Mouse (Mus musculus) right cerebral cortex, postnatal 36 days (tissue): ENCODE results near the gene Kdm1b.

Experiments
- DNase-seq, 2 experiments: peaks; one replicate each; pipeline ENCODE4 v3.0.0; 2022; ENCODE audit warnings: low spot score in 2 of 2, mixed read lengths in 1 of 2

Kdm1b gene

GRCm38 (mm10) chr13:47056781-47057180 is 13.5 kb downstream of the Kdm1b start:
- DNase-seq = no peak

- DNase-seq = no peak
These were observed 19.5 kb downstream of the Kdm1b start for GRCm38 (mm10) chr13:47062756-47063155.

GRCm38 (mm10) chr13:47063985-47064760 is 20.9 kb downstream of the Kdm1b start:
- DNase-seq = no peak

GRCm38 (mm10) chr13:47066516-47066915 is 23.2 kb downstream of the Kdm1b start:
- DNase-seq = no peak

GRCm38 (mm10) chr13:47067001-47067400 is 23.7 kb downstream of the Kdm1b start:
- DNase-seq = no peak

GRCm38 (mm10) chr13:47070329-47071080 is 27.2 kb downstream of the Kdm1b start:
- DNase-seq = no peak

GRCm38 (mm10) chr13:47071871-47072270 is 28.6 kb downstream of the Kdm1b start:
- DNase-seq = no peak

- DNase-seq = no peak
These were observed 29.2 kb downstream of the Kdm1b start for GRCm38 (mm10) chr13:47072484-47072883.

GRCm38 (mm10) chr13:47076156-47076555 is 32.9 kb downstream of the Kdm1b start:
- DNase-seq = no peak

GRCm38 (mm10) chr13:47077367-47077766 is 34.1 kb downstream of the Kdm1b start:
- no peak for DNase-seq

GRCm38 (mm10) chr13:47078799-47079198 is 35.5 kb downstream of the Kdm1b start:
- DNase-seq = no peak

GRCm38 (mm10) chr13:47080905-47081505 is 37.7 kb downstream of the Kdm1b start:
- no peak for DNase-seq

GRCm38 (mm10) chr13:47088433-47088832 is 45.1 kb downstream of the Kdm1b start:
- DNase-seq = no peak

- no peak for DNase-seq
These were observed 46.0 kb downstream of the Kdm1b start for GRCm38 (mm10) chr13:47089271-47089670.

- DNase-seq = no peak
These were observed 50.5 kb downstream of the Kdm1b start for GRCm38 (mm10) chr13:47093791-47094190.

GRCm38 (mm10) chr13:47096591-47096990 is 53.3 kb downstream of the Kdm1b start:
- no peak for DNase-seq

- DNase-seq = no peak
These were observed 56.0 kb downstream of the Kdm1b start for GRCm38 (mm10) chr13:47099265-47099664.

- no peak for DNase-seq
These were observed 57.3 kb downstream of the Kdm1b start for GRCm38 (mm10) chr13:47100587-47100986.

- DNase-seq = no peak
These were observed 60.8 kb downstream of the Kdm1b start for GRCm38 (mm10) chr13:47104146-47104545.

GRCm38 (mm10) chr13:47104856-47105541 is 61.7 kb downstream of the Kdm1b start:
- no peak for DNase-seq

GRCm38 (mm10) chr13:47105711-47106579 is 62.6 kb downstream of the Kdm1b start, which contains the start of gene Dek:
Dek (minus strand) TSS chr13:47106201.
- DNase-seq = peak; percentile 69 to 78
